Mouse (Mus musculus) cerebellum, adult 2 months (tissue): ENCODE measurements at regions not wholly inside any gene's neighbourhood (a gene's known extent, or its start where the extent isn't known, plus 50 kb on each side); places are given as distances from the start of the nearest gene placed in this dataset.

ENCODE experiments used
- DNase-seq, 2 experiments: peaks; one replicate each; pipeline ENCODE4 v3.0.0; 2021
- H3K27ac ChIP-seq: fragments of 200-500 bp; 2 replicates; pipeline ENCODE4 v1.5.1; 2012; ENCODE audit warnings: low read length, control low read depth, inconsistent platforms; ENCODE audit not compliant: insufficient read depth
- H3K27me3 ChIP-seq: fragments of 200-500 bp; 2 replicates; pipeline ENCODE4 v1.6.1; 2012; ENCODE audit warnings: inconsistent platforms, mild to moderate bottlenecking, low read length, moderate library complexity; ENCODE audit not compliant: control insufficient read depth, insufficient read depth
- H3K4me1 ChIP-seq: fragments of 200-500 bp; 2 replicates; pipeline ENCODE4 v1.6.1; 2011; ENCODE audit warnings: low read length; ENCODE audit not compliant: control insufficient read depth, insufficient read depth
- H3K4me3 ChIP-seq: fragments of 200-500 bp; replicated peaks from 2 replicates; pipeline ENCODE3; 2011; ENCODE audit warnings: mild to moderate bottlenecking, low read depth, low read length, control low read depth; ENCODE audit not compliant: insufficient read depth
- CTCF ChIP-seq: fragments of 200-500 bp; IDR thresholded peaks from 2 replicates; pipeline ENCODE4 v1.5.1; 2011; ENCODE audit warnings: low read depth, mild to moderate bottlenecking, control low read depth, low read length, moderate library complexity, borderline replicate concordance; ENCODE audit not compliant: insufficient read depth
- POLR2A ChIP-seq: fragments of 200-500 bp; IDR thresholded peaks from 2 replicates; pipeline ENCODE4 v1.6.1; 2011; ENCODE audit warnings: low read length, control low read depth, borderline replicate concordance; ENCODE audit not compliant: insufficient read depth
- WGBS: fragments of 180-500 bp; shearing (Covaris S2); methylation state at CpG from one replicate; pipeline ENCODE4 v1.1.7; 2018; 5-methylcytosine and 5-hydroxymethylcytosine counted together

GRCm38 (mm10) chr11:10194774-10195173 is 919.2 kb upstream of the Vwc2 start:
- Histone ChIP-seq H3K27ac (no peak overlapping the region), H3K27me3 (no peaks in the 10 kb centered on the region), H3K4me1 (no peaks in the 10 kb centered on the region), H3K4me3 (no peak overlapping the region)
- TF ChIP-seq CTCF = no peak
- no peak for TF ChIP-seq POLR2A
- 80% methylated on average over 2 of the region's 2 CpGs for WGBS
- no peak for DNase-seq

- TF ChIP-seq POLR2A (no peak), CTCF (no peak)
- DNase-seq = no peak
- H3K4me3 ChIP-seq = no peak overlapping the region
- no peak overlapping the region for H3K27ac ChIP-seq
- 78% methylated on average over 7 of the region's 7 CpGs for WGBS
- no peaks in the 10 kb centered on the region for H3K4me1 ChIP-seq
- no peaks in the 10 kb centered on the region for H3K27me3 ChIP-seq
These were observed 913.0 kb upstream of the Vwc2 start for GRCm38 (mm10) chr11:10201021-10201420.

GRCm38 (mm10) chr11:10205257-10205656 is 908.8 kb upstream of the Vwc2 start:
- TF ChIP-seq CTCF (no peak), POLR2A (no peak)
- H3K27ac ChIP-seq = no peak overlapping the region
- WGBS = 74% methylated on average over 3 of the region's 3 CpGs
- no peak for DNase-seq
- H3K4me1 ChIP-seq = no peaks in the 10 kb centered on the region
- no peak overlapping the region for H3K4me3 ChIP-seq
- H3K27me3 ChIP-seq = no peaks in the 10 kb centered on the region
